Mouse (Mus musculus) heart, adult 2 months (tissue): ENCODE measurements around the gene Ttc25.
A peak's percentile ranks its signal among the peaks of the same experiment; 100 is the strongest.

Experiments
- CTCF ChIP-seq: fragments of 200-600 bp; IDR thresholded peaks from 2 replicates; pipeline ENCODE4 v1.8.1; 2022; ENCODE audit warnings: antibody characterized with exemption, mild to moderate bottlenecking, moderate library complexity
- EP300 ChIP-seq: fragments of 200-500 bp; IDR thresholded peaks from 2 replicates; pipeline ENCODE4 v1.6.1; 2011; ENCODE audit warnings: low read depth, low read length, control low read depth; ENCODE audit not compliant: insufficient read depth

DNA sequence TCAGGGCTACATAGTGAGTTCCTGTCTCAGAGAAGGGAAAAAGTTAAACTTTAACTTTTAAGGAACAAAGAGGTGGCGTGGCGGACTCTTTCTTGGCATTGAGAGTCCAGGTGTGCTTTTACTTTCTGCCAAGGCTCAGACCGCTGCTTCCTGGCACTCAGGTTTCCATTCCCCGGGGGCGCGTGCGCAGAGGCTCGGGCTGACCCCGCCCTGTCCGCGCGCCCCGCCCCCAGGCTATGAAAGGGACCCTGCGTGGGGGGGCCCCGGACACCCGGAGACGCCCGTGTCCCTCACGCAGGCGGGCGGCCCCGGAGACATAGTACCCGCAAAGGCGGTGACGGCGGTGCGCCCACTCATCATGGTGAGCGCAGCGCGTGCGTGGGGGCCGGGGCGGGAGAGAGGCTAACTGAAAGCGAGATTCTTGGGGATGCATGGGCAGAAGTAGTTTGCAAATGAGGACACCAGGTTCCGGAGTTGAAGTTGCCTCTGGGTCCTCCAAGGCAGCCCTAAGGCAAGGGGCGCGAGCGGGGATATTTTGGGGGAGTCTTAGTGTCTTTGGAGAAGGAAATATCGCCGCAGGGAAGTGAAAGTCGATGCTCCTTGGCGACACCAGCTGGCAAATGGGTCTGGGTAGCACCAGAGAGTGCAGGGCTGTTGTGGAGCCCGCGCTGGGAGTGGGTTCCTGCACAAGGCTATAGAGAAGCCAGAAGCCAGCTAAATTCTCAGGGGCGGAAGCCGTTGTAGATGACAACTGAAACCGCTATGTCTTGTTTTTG, 29.5 kb downstream of the Ttc25 start, which contains the start of gene Cnp:
- no peak for TF ChIP-seq EP300
- peak; percentile 22; the same call in 1 of the 2 replicates for TF ChIP-seq CTCF
